Mouse (Mus musculus): Measurements from ENCODE around the gene Cbx8. TPM values are rescaled to one million over a fixed set of nuclear protein-coding genes. Genes with fewer than 3 reads are reported as not detected.

Cbx8 gene
- polyA plus RNA-seq, 1 experiment, result 6.0 TPM

- no peak overlapping the region for H3K4me3 ChIP-seq (ENCODE audit: insufficient read depth, low read length)
- no peak for TF ChIP-seq POLR2A (IDR thresholded peaks at IDR 0.05; ENCODE audit: extremely low read depth, insufficient read depth, low read length)
- no peak for TF ChIP-seq CTCF (IDR thresholded peaks at IDR 0.05; ENCODE audit: extremely low read depth, insufficient read depth, low read length)
- H3K4me1 ChIP-seq (ENCODE audit: control insufficient read depth, insufficient read depth, low read length), result no peaks in the 10 kb centered on the region; the same call in 1 of the 2 replicates
- H3K27ac ChIP-seq (ENCODE audit: insufficient read depth, low read length), result no peak overlapping the region
These were observed 5.0 kb downstream of the Cbx8 start for GRCm38 (mm10) chr11:119035686-119036165.

DNA sequence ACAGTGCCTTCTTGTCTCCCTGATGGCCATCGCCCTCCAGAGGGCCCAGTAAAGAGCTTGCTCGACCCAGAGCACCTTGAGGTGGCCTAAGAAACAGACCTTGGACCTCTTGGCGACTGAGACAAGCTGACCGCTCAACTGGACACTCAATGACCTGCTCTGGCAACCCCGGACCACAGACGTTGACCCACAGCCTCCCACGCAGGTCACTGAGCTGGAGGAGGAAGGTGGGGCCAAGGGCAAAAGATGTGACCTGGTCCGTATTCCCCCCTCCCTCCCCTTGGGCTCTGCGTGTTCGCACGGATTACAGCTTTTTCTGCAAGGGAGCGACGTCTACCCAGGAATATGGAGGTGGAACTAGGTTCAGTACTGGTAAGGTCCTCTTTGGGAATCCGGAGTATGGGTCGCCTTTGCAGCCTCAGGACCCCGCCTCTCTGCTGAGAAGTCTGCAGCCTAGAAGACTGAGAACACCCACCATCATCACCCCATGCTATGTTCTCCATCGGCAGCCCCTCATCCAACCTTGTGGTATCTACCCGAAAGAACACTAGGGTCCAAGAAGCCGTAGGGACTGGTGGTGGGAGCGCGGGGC is 5.6 kb downstream of the Cbx8 start:
- H3K4me3 ChIP-seq (ENCODE audit: insufficient read depth, low read length), result no peak overlapping the region
- H3K27ac ChIP-seq (ENCODE audit: insufficient read depth, low read length), result no peak overlapping the region
- no peak for TF ChIP-seq POLR2A (IDR thresholded peaks at IDR 0.05; ENCODE audit: extremely low read depth, insufficient read depth, low read length)
- TF ChIP-seq CTCF (IDR thresholded peaks at IDR 0.05; ENCODE audit: extremely low read depth, insufficient read depth, low read length), result no peak
- H3K4me1 ChIP-seq (ENCODE audit: control insufficient read depth, insufficient read depth, low read length), result no peaks in the 10 kb centered on the region; the same call in 1 of the 2 replicates

DNA sequence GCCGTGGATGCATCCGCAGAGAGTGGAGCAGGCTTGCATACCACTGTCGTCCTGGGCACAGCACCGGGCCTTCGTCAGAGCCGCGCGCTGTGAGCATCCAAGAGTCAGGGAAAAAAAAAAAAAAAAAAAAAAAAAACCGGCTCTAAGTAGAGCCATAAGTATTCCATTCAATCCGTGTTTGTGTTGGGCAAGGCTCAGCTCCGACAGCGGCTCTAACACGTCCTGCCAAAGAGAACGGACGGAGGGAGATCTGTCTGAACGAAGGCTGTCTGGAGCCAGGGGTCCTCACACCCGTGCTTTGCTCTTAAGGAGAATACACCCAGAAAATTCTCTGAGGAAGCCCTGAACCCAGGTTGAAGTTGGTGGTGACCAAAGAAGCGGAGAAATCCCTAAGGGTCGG is 6.1 kb downstream of the Cbx8 start:
- Histone ChIP-seq H3K27ac (ENCODE audit: insufficient read depth, low read length) (no peak overlapping the region), H3K4me1 (ENCODE audit: control insufficient read depth, insufficient read depth, low read length) (no peaks in the 10 kb centered on the region; the same call in 1 of the 2 replicates), H3K4me3 (ENCODE audit: insufficient read depth, low read length) (no peak overlapping the region)
- TF ChIP-seq CTCF (IDR thresholded peaks at IDR 0.05; ENCODE audit: extremely low read depth, insufficient read depth, low read length) (no peak), POLR2A (IDR thresholded peaks at IDR 0.05; ENCODE audit: extremely low read depth, insufficient read depth, low read length) (no peak)

- TF ChIP-seq POLR2A (IDR thresholded peaks at IDR 0.05; ENCODE audit: extremely low read depth, insufficient read depth, low read length) (no peak), CTCF (IDR thresholded peaks at IDR 0.05; ENCODE audit: extremely low read depth, insufficient read depth, low read length) (peak; percentile 75)
- 0 out of 2 replicates have a peak overlapping the region, but pooled peaks have one; percentile 4 for H3K4me3 ChIP-seq (ENCODE audit: insufficient read depth, low read length)
- no peak overlapping the region for H3K27ac ChIP-seq (ENCODE audit: insufficient read depth, low read length)
- no peaks in the 10 kb centered on the region; the same call in 1 of the 2 replicates for H3K4me1 ChIP-seq (ENCODE audit: control insufficient read depth, insufficient read depth, low read length)
These were observed 6.8 kb downstream of the Cbx8 start for GRCm38 (mm10) chr11:119033874-119034558.

GRCm38 (mm10) chr11:119026203-119026602 is 14.6 kb downstream of the Cbx8 start:
- H3K4me3 ChIP-seq (ENCODE audit: insufficient read depth, low read length), result no peak overlapping the region
- no peaks in the 10 kb centered on the region for H3K4me1 ChIP-seq (ENCODE audit: control insufficient read depth, insufficient read depth, low read length)
- no peak overlapping the region for H3K27ac ChIP-seq (ENCODE audit: insufficient read depth, low read length)
- no peak for TF ChIP-seq CTCF (IDR thresholded peaks at IDR 0.05; ENCODE audit: extremely low read depth, insufficient read depth, low read length)
- no peak for TF ChIP-seq POLR2A (IDR thresholded peaks at IDR 0.05; ENCODE audit: extremely low read depth, insufficient read depth, low read length)

DNA sequence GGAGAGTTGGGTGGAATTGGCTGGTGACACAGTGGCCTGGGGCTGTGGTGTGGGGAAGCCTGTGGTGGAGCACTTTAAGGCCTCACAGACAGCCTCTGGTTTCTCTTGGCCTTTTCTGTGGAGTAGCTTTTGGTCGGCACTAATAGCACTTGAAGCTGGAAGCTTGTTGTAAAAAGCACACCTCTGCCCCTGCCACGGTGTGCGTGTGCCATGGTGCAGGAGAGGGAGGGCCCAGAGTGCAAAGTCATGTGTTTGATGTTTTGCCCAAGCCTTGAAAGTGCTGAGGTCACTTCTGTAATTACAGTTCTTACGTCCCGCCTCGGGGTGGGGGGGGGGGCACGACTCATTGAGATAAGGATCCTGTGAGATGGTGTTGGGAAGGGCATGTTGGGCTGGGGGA is 16.5 kb downstream of the Cbx8 start:
- Histone ChIP-seq H3K4me1 (ENCODE audit: control insufficient read depth, insufficient read depth, low read length) (no peaks in the 10 kb centered on the region), H3K27ac (ENCODE audit: insufficient read depth, low read length) (no peak overlapping the region), H3K4me3 (ENCODE audit: insufficient read depth, low read length) (no peak overlapping the region; the same call in 1 of the 2 replicates)
- TF ChIP-seq CTCF (IDR thresholded peaks at IDR 0.05; ENCODE audit: extremely low read depth, insufficient read depth, low read length), result no peak

DNA sequence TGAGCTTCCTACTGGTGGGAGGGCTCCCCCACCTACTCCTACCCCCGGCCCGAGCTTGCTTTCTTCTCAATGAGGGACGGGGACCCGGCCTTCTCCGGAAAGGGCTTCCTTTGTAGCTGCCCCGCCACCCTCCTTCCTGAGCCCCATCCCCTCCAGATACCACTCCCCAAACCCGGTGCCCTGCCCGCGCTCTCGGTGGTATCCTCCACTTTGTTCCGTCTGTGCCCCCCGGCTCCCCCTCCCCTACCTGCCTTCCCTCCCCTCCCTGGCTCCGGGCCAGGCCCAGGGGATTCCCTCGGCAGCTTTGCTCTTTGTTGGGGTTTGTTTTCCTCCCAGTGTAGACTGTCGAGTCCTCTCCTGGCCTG is 17.2 kb downstream of the Cbx8 start:
- Histone ChIP-seq H3K4me1 (ENCODE audit: control insufficient read depth, insufficient read depth, low read length) (no peaks in the 10 kb centered on the region), H3K27ac (ENCODE audit: insufficient read depth, low read length) (no peak overlapping the region), H3K4me3 (ENCODE audit: insufficient read depth, low read length) (peak overlapping the region; percentile 68; the same call in 1 of the 2 replicates)
- TF ChIP-seq CTCF (IDR thresholded peaks at IDR 0.05; ENCODE audit: extremely low read depth, insufficient read depth, low read length), result no peak
- TF ChIP-seq POLR2A (IDR thresholded peaks at IDR 0.05; ENCODE audit: extremely low read depth, insufficient read depth, low read length), result no peak

GRCm38 (mm10) chr11:119022895-119023615 is 17.7 kb downstream of the Cbx8 start, which contains the start of gene Cbx2:
Cbx2 (plus strand) TSS chr11:119022962.
- Histone ChIP-seq H3K4me1 (ENCODE audit: control insufficient read depth, insufficient read depth, low read length) (no peaks in the 10 kb centered on the region), H3K27ac (ENCODE audit: insufficient read depth, low read length) (no peak within 1 kb of the TSS), H3K4me3 (ENCODE audit: insufficient read depth, low read length) (peak within 1 kb of the TSS; percentile 68)
- TF ChIP-seq POLR2A (IDR thresholded peaks at IDR 0.05; ENCODE audit: extremely low read depth, insufficient read depth, low read length) (no peak), CTCF (IDR thresholded peaks at IDR 0.05; ENCODE audit: extremely low read depth, insufficient read depth, low read length) (no peak)

DNA sequence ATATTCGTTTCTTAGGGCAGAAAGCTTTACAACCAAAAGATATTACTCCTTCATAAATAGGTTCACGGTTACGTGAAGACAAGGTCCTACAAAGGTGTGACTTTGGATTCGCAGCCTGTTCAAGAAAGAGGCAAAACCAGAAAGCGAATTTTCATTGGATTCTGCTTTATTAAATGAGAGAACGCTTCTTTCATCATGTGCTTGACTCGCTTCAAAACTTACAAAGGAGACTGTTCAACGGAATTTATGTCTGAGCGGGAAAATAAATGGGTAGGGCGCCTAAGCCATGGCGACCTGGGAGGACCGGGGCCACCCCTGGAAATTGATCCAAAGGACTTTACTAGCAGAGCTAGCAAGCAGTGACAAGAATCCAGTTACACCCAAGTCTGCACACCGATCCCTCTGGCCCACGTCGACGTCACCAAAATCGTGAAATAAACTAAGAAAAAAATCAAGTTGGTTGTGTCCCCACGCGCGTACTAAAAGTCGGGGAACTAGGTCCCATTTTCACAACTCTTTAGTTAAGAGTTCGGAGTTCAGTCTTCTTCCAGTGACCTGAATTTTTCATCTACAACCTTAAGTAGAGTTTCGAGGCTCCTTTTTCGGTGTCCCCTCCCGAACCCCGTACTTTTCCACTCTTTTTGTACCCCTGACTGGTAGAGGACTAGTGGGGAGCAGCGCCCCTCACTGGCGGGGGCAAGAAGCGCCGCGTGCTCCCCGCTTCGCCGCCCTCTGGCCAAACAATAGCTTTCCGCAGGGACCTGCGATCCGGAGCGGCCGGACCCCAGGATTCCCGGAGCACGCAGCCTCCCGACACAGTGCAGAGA is 18.5 kb downstream of the Cbx8 start:
- 0 out of 2 replicates have a peak, but pooled peaks have one; percentile 12 for TF ChIP-seq CTCF (IDR thresholded peaks at IDR 0.05; ENCODE audit: extremely low read depth, insufficient read depth, low read length)
- TF ChIP-seq POLR2A (IDR thresholded peaks at IDR 0.05; ENCODE audit: extremely low read depth, insufficient read depth, low read length), result no peak
- Histone ChIP-seq H3K4me3 (ENCODE audit: insufficient read depth, low read length) (peak overlapping the region; percentile 68), H3K27ac (ENCODE audit: insufficient read depth, low read length) (no peak overlapping the region), H3K4me1 (ENCODE audit: control insufficient read depth, insufficient read depth, low read length) (no peaks in the 10 kb centered on the region)
